Mouse (Mus musculus): ENCODE data around the gene Hspa12a. TPM values are rescaled to one million over a fixed set of nuclear protein-coding genes. Genes with fewer than 3 reads are reported as not detected.

Gene Hspa12a
- polyA plus RNA-seq, 1 experiment from 2014 or later, result 8.1 TPM

DNA sequence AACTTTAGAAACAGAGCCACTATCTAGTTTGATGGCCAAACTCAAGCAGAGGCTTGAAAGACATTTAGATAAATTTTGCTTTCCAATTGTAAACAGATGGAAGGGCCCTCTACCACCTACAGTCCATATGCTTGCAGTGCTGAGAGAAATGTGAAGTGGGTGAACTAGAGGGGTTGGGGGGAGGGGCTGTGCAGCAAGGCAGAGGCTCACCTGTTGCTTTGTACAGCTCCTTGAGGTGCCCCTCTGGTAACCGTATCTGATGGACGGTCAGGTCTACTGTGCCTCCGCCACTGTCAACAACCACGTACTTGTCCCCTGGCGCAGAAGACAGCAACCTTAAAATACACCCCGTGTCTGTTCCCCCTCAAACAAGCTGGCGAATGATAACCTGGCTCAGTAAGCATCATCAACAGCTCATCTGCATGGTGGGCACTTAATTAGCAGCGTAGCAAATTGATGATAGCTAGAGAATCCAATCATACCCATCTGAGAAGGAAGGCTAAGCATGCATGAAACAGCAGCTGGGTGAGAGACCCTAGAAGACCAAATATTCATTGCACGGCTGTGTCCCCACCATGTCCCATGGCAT lies 138.2 kb downstream of the Hspa12a start:
- Histone ChIP-seq H3K4me3 (no peak overlapping the region), H3K27me3 (replicated peaks; ENCODE audit: low read depth, poor library complexity, severe bottlenecking) (no peaks in the 10 kb centered on the region), H3K4me1 (no peaks in the 10 kb centered on the region), H3K36me3 (replicated peaks) (peaks cover 4% of the 10 kb centered on the region; the same call in 1 of the 2 replicates), H3K9me3 (no peaks in the 10 kb centered on the region), H3K27ac (replicated peaks) (no peak overlapping the region)
- WGBS, result 93% methylated on average over 9 of the region's 9 CpGs
- DNase-seq (ENCODE audit: low spot score), result no peak

DNA sequence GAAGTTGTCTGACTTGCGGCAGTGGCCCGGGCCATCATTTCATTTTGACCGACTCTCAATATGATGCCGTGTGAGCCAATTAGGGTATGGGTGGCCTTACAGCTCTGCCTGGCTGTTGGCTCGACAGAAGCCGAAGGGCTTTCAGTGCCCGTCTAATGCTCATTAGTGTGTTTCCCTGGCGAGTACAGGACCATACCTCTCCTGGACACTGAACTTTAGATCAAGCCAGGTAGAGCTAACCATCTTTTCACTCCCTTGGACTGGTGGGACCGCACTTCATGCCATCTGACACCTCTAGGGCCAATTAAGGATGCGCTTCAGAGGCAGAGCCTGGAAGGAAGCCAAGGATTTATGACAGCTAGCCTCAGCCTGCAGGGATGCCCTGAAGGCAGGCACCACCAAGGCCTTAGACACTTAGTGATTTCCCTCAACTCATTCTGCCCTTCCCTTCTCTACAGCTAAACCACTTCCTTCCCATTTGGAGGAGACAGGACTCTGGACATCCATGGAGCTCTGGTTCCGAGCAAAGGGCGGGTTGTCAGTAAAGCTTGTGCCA lies 148.3 kb downstream of the Hspa12a start:
- no peaks in the 10 kb centered on the region for H3K27me3 ChIP-seq (replicated peaks; ENCODE audit: low read depth, poor library complexity, severe bottlenecking)
- no peaks in the 10 kb centered on the region for H3K9me3 ChIP-seq
- H3K36me3 ChIP-seq (replicated peaks), result peaks cover 11% of the 10 kb centered on the region; the same call in 1 of the 2 replicates
- DNase-seq (ENCODE audit: low spot score), result no peak
- peaks cover 18% of the 10 kb centered on the region for H3K4me1 ChIP-seq
- H3K4me3 ChIP-seq, result no peak overlapping the region
- no peak overlapping the region for H3K27ac ChIP-seq (replicated peaks)
- 85% methylated on average over 12 of the region's 12 CpGs for WGBS

- H3K27me3 ChIP-seq (replicated peaks; ENCODE audit: low read depth, poor library complexity, severe bottlenecking), result no peaks in the 10 kb centered on the region
- no peak within 1 kb of the TSS for H3K27ac ChIP-seq (replicated peaks)
- H3K9me3 ChIP-seq, result no peaks in the 10 kb centered on the region
- peaks cover 18% of the 10 kb centered on the region for H3K4me1 ChIP-seq
- no peak within 1 kb of the TSS for H3K4me3 ChIP-seq
- H3K36me3 ChIP-seq (replicated peaks), result peaks cover 5% of the 10 kb centered on the region; the same call in 1 of the 2 replicates
- WGBS, result 43% methylated on average over 10 of the region's 10 CpGs
- peak; percentile 34 for DNase-seq (ENCODE audit: low spot score)
These were observed 149.2 kb downstream of the Hspa12a start, which contains the start of gene 1700019N19Rik for GRCm38 (mm10) chr19:58794284-58794683. Gene 1700019N19Rik, minus strand, starts transcription at chr19:58794461.

DNA sequence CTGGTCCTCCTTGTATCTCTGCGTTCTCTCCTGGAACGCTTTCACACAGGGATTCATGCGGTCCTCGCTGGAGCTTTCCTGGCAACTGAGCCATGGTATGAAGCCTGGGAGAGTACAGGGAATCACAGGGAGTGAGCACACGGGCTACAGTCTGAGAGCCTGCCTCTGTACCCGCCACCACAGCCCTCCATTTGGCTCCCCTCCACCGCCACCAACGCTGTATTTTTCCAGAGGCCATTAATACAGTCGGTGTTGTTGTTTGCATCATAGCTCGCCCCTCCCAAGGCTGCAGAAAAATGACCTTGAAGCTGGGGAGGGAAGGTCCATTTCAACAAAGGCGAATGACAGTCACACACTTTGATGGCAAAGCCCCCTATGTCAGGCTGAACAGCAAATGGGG lies 154.3 kb downstream of the Hspa12a start:
- H3K27ac ChIP-seq (replicated peaks), result no peak overlapping the region
- 82% methylated on average over 11 of the region's 11 CpGs for WGBS
- no peak for DNase-seq (ENCODE audit: low spot score)
- no peaks in the 10 kb centered on the region for H3K9me3 ChIP-seq
- H3K36me3 ChIP-seq (replicated peaks), result no peaks in the 10 kb centered on the region
- H3K4me3 ChIP-seq, result no peak overlapping the region
- peaks cover 7% of the 10 kb centered on the region for H3K4me1 ChIP-seq
- no peaks in the 10 kb centered on the region for H3K27me3 ChIP-seq (replicated peaks; ENCODE audit: low read depth, poor library complexity, severe bottlenecking)

GRCm38 (mm10) chr19:58783938-58784337 lies 159.5 kb downstream of the Hspa12a start:
- Histone ChIP-seq H3K4me3 (no peak overlapping the region), H3K27ac (replicated peaks) (no peak overlapping the region), H3K9me3 (no peaks in the 10 kb centered on the region), H3K36me3 (replicated peaks) (no peaks in the 10 kb centered on the region), H3K4me1 (peaks cover 11% of the 10 kb centered on the region), H3K27me3 (replicated peaks; ENCODE audit: low read depth, poor library complexity, severe bottlenecking) (0 out of 2 replicates have a peak, but pooled peaks cover 7% of the 10 kb centered on the region)
- no peak for DNase-seq (ENCODE audit: low spot score)
- 52% methylated on average over 7 of the region's 7 CpGs for WGBS

DNA sequence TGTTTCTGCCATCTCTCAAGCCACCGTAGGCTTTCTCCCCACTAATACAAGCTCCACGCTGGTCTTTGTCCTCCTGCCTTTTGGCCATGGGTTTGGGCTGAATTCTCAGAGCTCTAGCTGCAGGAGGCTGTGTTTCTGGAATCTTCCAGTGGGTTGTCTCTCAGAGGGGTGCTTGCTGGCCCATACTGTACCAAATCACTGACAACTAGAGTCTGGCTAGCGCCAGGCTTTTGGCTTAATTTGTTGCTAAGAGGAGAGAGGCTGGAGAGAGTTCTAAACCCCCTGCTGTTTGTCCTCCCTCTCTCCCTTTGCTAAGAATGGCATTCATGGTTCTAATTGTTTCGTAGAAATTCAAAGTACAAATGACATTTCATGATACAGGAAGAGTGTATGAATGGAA lies 161.9 kb downstream of the Hspa12a start:
- Histone ChIP-seq H3K9me3 (no peaks in the 10 kb centered on the region), H3K36me3 (replicated peaks) (no peaks in the 10 kb centered on the region), H3K4me1 (peaks cover 8% of the 10 kb centered on the region), H3K27me3 (replicated peaks; ENCODE audit: low read depth, poor library complexity, severe bottlenecking) (0 out of 2 replicates have a peak, but pooled peaks cover 7% of the 10 kb centered on the region), H3K4me3 (no peak overlapping the region), H3K27ac (replicated peaks) (no peak overlapping the region)
- 53% methylated on average over 4 of the region's 4 CpGs for WGBS
- DNase-seq (ENCODE audit: low spot score), result no peak

DNA sequence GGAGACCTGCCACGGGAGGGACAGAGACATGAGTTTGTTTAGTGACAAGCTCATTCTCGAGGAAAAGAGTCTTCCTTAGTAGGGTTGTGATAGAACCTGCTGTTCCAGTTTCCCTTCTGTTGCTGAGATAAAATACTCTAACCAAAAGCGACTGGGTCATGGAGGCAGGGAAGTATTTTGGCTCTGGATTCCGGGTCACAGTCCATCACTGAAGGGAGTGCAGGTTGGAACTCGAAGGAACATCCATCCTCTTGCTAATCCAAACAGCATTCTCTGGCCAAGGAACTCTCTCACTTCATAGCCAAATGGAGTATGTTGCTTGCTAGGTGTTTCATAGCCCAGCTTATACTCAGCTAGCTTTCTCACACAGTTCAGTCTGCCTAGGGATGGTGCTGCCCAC lies 167.0 kb downstream of the Hspa12a start:
- no peaks in the 10 kb centered on the region for H3K36me3 ChIP-seq (replicated peaks)
- no peaks in the 10 kb centered on the region for H3K4me1 ChIP-seq
- H3K27me3 ChIP-seq (replicated peaks; ENCODE audit: low read depth, poor library complexity, severe bottlenecking), result no peaks in the 10 kb centered on the region
- H3K27ac ChIP-seq (replicated peaks), result no peak overlapping the region
- no peak overlapping the region for H3K4me3 ChIP-seq
- H3K9me3 ChIP-seq, result no peaks in the 10 kb centered on the region
- 74% methylated on average over 5 of the region's 5 CpGs for WGBS
- no peak for DNase-seq (ENCODE audit: low spot score)

- Histone ChIP-seq H3K36me3 (replicated peaks) (no peaks in the 10 kb centered on the region), H3K27me3 (replicated peaks; ENCODE audit: low read depth, poor library complexity, severe bottlenecking) (peaks cover 25% of the 10 kb centered on the region), H3K27ac (replicated peaks) (no peak overlapping the region), H3K4me3 (no peak overlapping the region), H3K4me1 (peaks cover 29% of the 10 kb centered on the region), H3K9me3 (no peaks in the 10 kb centered on the region)
- WGBS, result 53% methylated on average over 6 of the region's 6 CpGs
- no peak for DNase-seq (ENCODE audit: low spot score)
These were observed 176.1 kb downstream of the Hspa12a start for GRCm38 (mm10) chr19:58767329-58767728.

- Histone ChIP-seq H3K9me3 (no peaks in the 10 kb centered on the region), H3K4me3 (no peak overlapping the region), H3K27me3 (replicated peaks; ENCODE audit: low read depth, poor library complexity, severe bottlenecking) (peaks cover 12% of the 10 kb centered on the region; the same call in 1 of the 2 replicates), H3K4me1 (peaks cover 32% of the 10 kb centered on the region), H3K27ac (replicated peaks) (0 out of 2 replicates have a peak overlapping the region, but pooled peaks have one; percentile 36), H3K36me3 (replicated peaks) (no peaks in the 10 kb centered on the region)
- peak; percentile 82 for DNase-seq (ENCODE audit: low spot score)
- 10% methylated on average over 12 of the region's 12 CpGs for WGBS
These were observed 180.5 kb downstream of the Hspa12a start for GRCm38 (mm10) chr19:58762848-58763541.

GRCm38 (mm10) chr19:58762316-58762715 lies 181.1 kb downstream of the Hspa12a start:
- no peak overlapping the region for H3K4me3 ChIP-seq
- H3K36me3 ChIP-seq (replicated peaks), result no peaks in the 10 kb centered on the region
- peaks cover 29% of the 10 kb centered on the region for H3K4me1 ChIP-seq
- H3K9me3 ChIP-seq, result no peaks in the 10 kb centered on the region
- peaks cover 12% of the 10 kb centered on the region; the same call in 1 of the 2 replicates for H3K27me3 ChIP-seq (replicated peaks; ENCODE audit: low read depth, poor library complexity, severe bottlenecking)
- peak; percentile 17 for DNase-seq (ENCODE audit: low spot score)
- 22% methylated on average over 6 of the region's 6 CpGs for WGBS
- H3K27ac ChIP-seq (replicated peaks), result no peak overlapping the region

DNA sequence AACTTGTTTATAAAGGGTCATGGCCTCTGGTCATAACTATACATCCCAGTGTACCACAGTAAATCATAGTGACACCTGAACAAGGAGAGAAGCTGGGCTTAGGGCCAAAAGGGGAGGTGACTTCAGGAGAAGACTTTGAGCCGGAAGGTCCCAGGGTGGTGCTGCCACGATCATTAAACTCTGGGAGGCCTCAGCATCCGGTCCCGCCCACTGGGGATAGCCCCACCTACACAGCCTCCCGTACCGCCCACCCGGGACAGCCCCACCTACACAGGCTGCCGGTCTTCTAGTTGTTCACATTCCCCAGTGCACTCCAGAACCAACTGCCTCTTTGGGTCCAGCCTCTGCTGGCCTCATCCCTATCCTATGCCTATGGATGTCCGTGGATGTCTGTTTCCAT lies 184.0 kb downstream of the Hspa12a start, which contains the start of gene Pnliprp2:
Gene Pnliprp2, plus strand, starts transcription at position 297 of the 400 bp plus-strand sequence.
- H3K27me3 ChIP-seq (replicated peaks; ENCODE audit: low read depth, poor library complexity, severe bottlenecking), result 0 out of 2 replicates have a peak, but pooled peaks cover 3% of the 10 kb centered on the region
- H3K9me3 ChIP-seq, result peaks cover 5% of the 10 kb centered on the region
- H3K27ac ChIP-seq (replicated peaks), result no peak within 1 kb of the TSS
- no peak for DNase-seq (ENCODE audit: low spot score)
- no peaks in the 10 kb centered on the region for H3K36me3 ChIP-seq (replicated peaks)
- H3K4me3 ChIP-seq, result no peak within 1 kb of the TSS
- H3K4me1 ChIP-seq, result peaks cover 14% of the 10 kb centered on the region
- 65% methylated on average over 9 of the region's 9 CpGs for WGBS

DNA sequence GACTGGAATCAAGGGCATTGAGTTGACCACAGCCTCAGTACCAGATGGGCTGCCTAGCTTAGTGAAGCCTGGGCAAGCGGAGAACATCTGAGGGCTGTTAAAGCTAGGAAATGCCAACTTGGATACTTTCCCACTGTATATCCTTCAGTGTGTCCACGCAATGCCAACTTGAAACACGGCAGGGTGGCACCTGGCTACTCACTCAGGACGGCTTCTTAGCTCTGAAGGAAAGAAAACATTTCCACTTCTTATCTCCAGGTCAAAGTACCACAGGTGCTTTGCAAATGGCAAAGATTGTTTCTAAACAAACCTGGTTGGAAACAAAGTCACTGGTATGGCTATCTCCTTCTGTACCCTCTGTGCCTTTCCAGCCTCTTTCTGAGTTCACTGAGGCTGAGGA lies 184.6 kb downstream of the Hspa12a start:
- H3K27ac ChIP-seq (replicated peaks), result no peak overlapping the region
- H3K36me3 ChIP-seq (replicated peaks), result no peaks in the 10 kb centered on the region
- WGBS, result 92% methylated on average over 4 of the region's 4 CpGs
- no peak for DNase-seq (ENCODE audit: low spot score)
- peaks cover 7% of the 10 kb centered on the region for H3K9me3 ChIP-seq
- H3K4me1 ChIP-seq, result peaks cover 14% of the 10 kb centered on the region
- no peaks in the 10 kb centered on the region for H3K27me3 ChIP-seq (replicated peaks; ENCODE audit: low read depth, poor library complexity, severe bottlenecking)
- H3K4me3 ChIP-seq, result no peak overlapping the region
